Mouse (Mus musculus): ENCODE measurements around the gene Gls. TPM values are rescaled to one million over a fixed set of nuclear protein-coding genes. Genes with fewer than 3 reads are reported as not detected.

Gene Gls
- total RNA-seq, 2 experiments from 2014 or later: 167 to 201 TPM

DNA sequence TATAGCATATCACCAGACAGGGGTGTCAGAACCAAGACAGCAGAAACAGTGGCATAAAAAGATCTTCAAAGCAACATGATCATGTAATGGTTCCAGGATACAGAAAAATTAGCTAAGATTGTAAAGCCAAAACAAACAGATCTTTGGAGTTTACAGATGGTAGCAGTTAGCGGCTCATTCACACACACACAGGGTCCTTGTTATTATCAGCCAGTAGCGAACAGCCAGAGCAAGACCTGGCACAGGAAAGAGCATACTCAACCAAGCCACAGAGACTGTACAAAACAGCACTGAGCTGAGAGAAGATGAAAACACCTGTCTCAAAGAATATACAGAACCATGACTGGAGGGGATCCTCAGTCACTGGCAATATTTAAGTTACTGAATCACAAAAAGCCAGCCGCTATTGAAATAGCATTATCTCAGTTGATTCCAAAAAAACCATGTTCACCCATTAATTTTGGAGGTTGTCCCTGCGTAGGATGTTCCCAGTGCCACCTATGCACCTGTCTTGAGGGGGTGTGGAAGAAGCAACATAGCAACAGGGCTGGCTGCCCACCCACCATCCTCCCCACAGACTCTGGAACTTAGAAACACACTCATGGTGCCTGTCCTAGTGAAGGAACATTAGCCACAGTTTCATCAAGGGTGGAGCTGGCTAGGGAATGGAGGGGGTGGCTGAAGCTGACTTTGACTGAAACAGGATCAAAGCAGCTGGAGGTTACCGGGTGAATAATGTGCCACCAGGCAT is 69.2 kb downstream of the Gls start:
- no peak for ATAC-seq (replicated peaks; ENCODE audit: low FRiP score, low TSS enrichment, poor library complexity, severe bottlenecking)

DNA sequence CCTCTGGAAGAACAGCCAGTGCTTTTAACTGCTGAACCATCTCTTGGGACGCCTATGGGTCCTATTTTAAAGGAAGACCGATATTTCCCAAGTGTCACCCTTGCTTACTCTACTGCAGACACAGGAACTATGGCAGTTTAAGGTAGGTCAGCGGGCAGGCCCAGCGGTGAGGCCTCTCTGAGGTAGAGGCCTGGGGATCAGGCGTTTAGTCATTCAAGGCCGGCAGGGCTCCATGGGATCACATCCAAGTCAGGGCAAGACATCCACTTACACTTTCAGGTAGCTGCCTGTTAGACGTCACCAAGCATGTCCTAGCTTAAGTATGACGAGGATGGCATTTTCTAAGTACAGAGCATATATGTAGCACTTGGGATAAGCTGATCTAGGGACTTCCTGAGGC is 71.9 kb downstream of the Gls start:
- ATAC-seq (replicated peaks; ENCODE audit: low FRiP score, low TSS enrichment, poor library complexity, severe bottlenecking): no peak

DNA sequence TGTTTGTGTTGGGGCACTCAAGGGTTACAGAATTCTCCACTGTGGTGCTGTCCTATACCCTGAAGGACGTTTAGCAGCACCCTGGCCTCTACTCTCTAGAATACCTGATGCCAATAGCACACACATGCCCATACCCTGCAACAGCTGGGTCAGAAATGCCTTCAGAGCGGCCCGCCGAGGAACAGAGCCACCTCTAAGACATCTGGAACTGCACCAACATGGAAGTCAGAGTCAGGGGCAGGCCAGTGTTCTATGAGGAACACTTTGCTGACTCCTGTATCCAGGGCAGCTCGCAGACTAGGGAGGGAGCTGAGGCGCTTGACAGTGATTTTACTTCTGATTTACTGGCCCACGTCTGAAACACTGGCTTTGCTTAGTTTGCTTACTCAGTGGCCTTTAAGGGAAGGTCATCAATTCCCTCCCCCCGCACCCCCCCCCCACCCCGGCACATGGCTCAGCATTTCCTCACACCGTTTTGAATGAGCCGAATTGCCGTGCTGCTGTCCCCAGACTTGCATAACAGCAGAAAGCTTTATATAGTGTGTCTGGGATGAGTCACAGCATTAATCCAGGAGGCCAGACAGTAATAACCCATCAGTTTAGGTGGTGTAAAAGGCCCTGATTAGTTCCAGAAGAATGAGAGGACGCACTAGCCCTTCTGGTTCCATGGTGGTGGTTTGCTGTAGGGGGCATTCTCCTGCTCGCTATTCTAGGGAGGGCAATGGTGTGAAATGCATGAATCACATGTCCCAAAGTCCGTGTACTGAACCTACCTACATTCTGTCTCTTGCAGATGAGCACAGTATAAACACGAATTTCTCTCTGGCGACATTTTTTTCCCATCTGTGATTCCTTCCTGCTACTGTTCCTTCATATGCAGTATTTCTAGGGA is 74.3 kb downstream of the Gls start:
- ATAC-seq (replicated peaks; ENCODE audit: low FRiP score, low TSS enrichment, poor library complexity, severe bottlenecking): no peak

DNA sequence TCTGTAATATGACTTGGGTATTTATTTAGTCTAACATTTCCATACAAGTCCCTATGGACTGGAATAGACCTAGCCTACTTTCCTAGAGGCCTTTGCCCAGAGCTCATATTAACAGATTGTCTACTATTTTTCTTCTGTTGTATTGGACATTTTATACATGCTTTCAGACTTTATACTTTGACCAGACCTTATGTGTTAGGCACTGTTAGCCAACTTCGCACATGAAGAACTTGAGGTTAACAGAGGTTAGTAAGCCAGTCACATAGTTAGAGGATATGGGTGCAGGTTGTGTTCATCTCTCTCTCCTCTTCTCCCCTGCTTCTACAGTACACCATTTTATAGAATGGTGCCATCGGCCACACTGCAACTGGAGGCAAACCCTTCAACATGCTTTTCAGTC is 75.0 kb downstream of the Gls start:
- ATAC-seq (replicated peaks; ENCODE audit: low FRiP score, low TSS enrichment, poor library complexity, severe bottlenecking): no peak

DNA sequence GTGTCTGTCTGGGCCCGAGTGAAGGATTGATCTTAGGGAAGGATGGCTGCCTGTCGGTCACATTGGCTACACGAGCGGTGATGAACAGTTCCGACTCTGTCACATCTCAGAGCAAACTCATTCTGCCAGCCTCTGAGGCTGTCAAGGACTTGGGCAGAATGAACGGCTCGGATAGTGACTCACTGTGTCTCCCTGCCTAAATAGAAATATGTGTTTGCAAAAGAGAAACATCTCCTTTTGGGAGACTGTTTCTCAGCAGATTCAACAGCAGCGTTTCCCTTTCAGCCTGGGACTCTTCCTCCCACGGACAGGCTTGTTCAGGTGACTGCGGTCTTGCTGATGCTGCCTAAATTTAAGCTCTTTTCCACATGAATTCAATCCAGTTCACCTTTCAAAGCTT is 76.7 kb downstream of the Gls start:
- no peak for ATAC-seq (replicated peaks; ENCODE audit: low FRiP score, low TSS enrichment, poor library complexity, severe bottlenecking)

DNA sequence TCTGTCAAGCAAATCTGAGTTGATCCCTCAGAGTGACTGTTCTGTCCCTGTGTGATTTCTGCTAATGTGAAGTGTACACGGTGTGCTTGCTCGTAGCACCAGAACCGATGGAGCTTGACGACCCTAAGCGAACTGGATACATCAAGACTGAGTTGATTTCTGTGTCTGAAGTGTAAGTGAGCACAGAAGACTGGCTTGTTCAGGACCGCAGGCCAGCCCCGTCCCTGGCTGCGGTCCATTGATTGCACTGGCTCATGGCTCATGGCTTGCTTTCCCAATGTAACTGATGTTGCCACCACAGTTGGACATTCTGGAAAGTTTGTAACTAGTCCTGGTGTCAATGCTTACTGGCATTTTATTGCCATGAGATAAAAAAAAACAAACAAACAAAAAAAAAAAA is 78.1 kb downstream of the Gls start:
- ATAC-seq (replicated peaks; ENCODE audit: low FRiP score, low TSS enrichment, poor library complexity, severe bottlenecking): no peak

DNA sequence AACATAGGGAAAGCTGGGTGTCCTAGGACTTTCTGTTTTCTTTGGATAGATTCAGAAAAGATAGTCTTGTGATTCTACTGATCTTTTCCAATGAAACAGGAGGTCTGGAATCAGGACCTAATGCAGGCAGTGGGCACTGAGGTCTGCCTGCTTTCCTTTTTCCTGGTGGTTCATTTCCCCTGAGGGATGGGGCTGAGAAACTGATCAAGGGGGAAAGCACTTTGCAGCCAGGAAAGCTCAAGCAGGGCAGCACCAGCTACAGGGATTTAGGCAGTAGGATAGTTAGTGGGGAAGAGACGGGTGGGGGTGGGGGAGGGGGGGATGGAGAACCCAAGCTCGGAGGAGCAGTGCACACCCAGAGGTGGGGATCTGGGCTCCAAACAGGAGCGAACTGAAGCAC is 80.1 kb downstream of the Gls start:
- ATAC-seq (replicated peaks; ENCODE audit: low FRiP score, low TSS enrichment, poor library complexity, severe bottlenecking): no peak

DNA sequence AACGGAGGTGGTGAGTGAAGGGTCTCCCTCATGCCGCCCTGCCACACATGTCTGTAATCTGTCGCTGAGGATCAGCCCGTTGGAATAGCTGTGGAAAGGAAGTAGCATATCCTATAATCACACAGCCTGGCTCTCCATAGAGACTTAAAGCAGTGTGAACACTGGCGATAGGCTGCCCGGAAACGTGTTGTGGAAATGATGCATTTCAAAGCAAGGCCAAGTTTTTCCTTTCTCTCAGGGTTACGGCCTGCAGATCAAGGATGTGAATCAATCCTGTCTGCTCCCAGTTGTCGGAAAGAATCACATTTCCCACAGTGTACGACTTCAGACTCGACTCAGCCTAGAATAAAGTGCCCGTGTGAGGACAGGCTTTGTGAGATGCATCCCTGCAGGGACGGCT is 80.7 kb downstream of the Gls start:
- no peak for ATAC-seq (replicated peaks; ENCODE audit: low FRiP score, low TSS enrichment, poor library complexity, severe bottlenecking)

DNA sequence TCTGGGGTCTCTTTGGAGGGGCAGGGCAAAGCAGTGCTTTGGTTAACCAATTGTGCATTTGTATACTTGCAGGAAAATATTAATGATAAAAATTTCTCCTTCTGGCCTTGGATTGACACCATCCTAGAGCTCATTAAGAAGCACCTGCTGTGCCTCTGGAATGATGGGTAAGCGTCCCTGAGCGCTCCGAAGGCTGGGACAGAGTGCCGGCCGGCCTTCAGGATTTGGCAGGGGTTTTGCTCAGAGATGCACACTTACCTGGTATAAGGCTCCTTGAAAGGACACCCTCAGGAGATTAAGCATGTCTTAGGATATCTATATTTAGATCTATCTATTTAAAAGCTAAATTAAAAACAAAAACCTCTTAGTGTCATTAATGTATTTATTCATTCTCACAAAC is 81.9 kb downstream of the Gls start:
- ATAC-seq (replicated peaks; ENCODE audit: low FRiP score, low TSS enrichment, poor library complexity, severe bottlenecking): no peak

DNA sequence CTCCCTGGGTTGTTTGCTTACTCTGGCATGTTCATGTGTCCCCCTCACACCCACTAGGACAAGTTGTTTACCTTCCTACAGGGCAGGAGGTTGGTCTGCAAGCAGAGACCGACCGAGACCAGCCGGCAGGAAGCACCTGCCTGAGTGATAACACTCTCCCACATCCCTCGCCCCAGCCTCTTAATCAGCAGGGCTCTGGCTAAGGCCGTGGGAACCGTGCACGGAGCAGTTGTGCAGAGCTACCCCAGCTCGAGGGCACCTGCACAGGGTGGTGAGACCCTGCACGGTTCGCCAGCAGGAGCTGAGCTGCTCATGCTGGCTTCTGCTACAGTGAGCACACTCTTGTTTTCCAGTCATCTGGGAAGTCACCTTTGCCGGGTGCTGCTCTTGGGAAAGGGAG is 82.4 kb downstream of the Gls start:
- ATAC-seq (replicated peaks; ENCODE audit: low FRiP score, low TSS enrichment, poor library complexity, severe bottlenecking): peak; percentile 76

DNA sequence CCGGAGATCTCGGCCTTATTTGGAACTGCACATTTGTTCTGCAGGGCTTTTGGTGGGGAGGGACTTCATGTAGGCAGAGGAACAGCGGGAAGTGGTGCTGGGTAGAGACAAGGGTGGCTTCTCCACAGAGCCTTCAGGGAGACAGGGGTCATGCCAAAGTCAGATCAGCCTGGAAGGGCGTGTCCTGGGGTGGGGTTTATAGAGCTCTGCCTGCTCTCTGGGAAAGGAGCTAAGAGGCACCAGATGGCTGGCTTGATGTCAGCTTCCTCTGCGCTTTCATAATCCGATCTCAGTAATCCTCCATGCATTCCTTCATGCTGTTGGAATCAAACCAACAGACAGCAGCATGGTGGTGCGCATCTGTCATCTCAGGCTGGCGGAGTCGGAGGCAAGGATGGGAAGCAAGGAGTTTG is 83.1 kb downstream of the Gls start:
- peak; percentile 93 for ATAC-seq (replicated peaks; ENCODE audit: low FRiP score, low TSS enrichment, poor library complexity, severe bottlenecking)

DNA sequence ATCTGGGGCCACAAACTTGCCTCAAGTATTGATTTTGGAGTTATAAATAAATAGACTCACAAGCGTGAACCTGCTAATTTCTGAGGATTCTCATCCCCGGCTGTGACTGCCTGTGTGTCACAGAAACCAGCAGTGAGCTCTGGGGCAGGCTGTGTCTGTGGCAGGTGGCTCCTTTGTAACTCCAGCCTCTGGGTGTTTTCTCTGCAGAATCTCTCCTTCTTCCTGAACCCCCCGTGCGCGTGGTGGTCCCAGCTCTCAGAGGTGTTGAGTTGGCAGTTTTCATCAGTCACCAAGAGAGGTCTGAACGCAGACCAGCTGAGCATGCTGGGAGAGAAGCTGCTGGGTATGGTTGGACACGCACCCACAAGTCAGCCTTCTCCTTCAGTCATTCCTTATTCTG is 84.3 kb downstream of the Gls start:
- ATAC-seq (replicated peaks; ENCODE audit: low FRiP score, low TSS enrichment, poor library complexity, severe bottlenecking): no peak

DNA sequence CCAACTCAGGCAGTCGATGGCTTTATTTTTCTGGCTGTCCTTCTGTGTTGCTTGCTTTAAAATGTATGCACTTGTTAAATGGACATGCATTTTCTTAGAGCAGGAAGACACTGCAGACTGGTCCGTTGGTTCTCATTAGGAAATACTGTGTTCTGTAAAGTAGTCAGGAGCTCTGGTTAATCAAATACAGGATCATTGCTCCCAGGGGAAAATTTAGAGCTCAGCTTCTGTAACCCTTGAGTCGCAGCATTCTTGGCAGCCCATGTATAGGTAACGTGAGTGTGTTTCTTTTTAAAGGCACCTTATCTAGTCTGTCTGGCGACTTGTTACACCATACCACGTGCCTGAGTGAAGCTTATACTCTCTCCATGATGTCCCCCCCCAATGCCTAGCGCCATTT is 84.9 kb downstream of the Gls start:
- no peak for ATAC-seq (replicated peaks; ENCODE audit: low FRiP score, low TSS enrichment, poor library complexity, severe bottlenecking)

DNA sequence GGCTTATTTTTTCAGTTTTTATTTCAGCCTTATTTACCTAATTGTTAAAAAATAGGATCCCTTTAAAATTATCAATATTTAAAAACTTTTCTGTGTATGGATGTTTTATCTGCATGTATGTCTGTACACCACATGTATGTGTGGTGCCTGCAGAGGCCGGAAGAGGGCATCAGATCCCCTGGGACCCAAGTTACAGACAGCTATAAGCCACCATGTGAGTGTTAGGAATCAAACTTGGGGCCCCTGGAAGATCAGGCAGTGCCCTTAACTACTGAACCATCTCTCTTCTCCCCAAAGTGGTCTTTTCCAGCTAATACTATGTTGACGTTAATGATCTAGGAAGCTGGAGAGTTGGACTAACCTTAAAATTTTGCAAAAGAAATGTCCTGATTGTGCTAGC is 85.6 kb downstream of the Gls start:
- ATAC-seq (replicated peaks; ENCODE audit: low FRiP score, low TSS enrichment, poor library complexity, severe bottlenecking): no peak

DNA sequence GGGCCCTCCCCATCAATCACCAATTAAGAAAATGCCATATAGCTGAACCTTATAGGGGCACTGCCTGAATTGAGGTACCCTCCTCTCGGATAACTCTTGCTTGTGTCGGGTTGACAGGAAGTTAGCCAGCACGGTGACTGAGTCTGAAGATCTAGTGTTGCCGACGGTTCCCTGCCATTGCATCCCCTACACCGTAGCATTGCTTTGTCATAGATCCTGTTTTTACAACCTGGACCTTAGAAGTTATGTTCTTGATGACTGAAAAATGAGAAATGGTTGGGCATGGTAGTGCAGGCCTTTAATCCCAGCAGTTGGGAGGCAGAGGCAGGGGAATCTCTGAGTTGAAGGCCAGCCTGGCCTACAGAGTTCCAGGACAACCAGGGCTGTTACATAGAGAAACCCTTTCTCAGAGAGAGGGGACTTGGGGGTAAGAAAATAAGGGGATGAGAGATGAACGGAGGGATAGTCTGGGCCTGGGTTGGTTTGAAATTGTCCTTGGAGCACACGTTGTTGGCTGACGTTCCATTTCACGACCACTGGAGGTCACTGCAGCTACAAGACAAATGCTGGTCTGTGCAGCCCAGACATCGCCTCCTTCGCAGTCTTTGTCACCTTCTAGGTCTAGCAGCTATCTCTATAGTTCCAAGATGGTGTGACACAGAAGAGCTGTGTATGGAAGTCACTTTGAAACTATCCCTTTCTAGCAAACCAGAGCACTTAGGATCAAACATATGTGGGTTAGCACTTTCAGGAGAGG is 86.6 kb downstream of the Gls start:
- peak; percentile 54 for ATAC-seq (replicated peaks; ENCODE audit: low FRiP score, low TSS enrichment, poor library complexity, severe bottlenecking)

DNA sequence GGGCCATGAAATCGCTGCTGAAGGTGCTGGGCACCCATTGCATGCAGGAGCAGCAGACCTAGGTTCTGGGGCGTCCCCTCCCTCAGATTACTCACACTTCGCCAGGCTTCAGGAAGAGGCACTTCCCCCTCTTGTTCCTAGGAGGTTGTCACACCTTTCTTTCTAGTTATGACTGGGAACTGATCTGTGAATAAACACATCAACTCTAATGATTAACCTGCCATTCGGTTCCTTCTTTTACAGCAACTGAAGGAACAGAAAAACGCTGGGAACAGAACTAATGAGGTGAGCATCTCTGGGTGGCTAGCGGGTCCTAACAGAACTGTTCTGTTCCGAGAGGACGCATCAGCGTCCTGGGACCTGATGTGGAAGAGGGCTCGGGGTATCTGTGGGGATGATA is 88.1 kb downstream of the Gls start:
- ATAC-seq (replicated peaks; ENCODE audit: low FRiP score, low TSS enrichment, poor library complexity, severe bottlenecking): no peak

DNA sequence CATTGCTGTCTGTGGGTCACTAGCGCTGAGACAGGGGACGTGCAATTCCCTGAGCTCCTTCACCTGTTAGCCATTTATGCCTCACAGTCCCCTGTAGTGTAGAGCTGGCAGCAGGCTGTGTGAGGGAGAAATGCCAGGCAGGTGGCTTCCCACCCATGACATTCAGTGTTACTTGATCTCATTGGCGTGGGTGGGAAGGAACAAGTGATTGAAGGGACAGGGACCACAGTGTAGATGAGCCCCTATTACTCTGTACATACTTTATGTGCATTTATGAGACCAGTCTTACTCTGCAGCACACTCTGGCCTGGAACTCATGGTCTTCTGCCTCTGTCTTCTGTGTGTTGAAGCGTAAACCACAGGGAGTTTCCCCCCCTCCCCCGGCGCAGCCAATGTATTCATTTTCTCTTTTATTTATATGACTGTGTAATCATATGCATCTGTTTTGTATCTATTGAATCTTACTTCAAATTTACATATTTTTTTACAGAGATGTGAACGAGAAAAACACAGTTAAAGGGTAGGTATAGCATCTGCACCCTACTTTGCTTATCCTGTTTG is 89.4 kb downstream of the Gls start:
- no peak for ATAC-seq (replicated peaks; ENCODE audit: low FRiP score, low TSS enrichment, poor library complexity, severe bottlenecking)

DNA sequence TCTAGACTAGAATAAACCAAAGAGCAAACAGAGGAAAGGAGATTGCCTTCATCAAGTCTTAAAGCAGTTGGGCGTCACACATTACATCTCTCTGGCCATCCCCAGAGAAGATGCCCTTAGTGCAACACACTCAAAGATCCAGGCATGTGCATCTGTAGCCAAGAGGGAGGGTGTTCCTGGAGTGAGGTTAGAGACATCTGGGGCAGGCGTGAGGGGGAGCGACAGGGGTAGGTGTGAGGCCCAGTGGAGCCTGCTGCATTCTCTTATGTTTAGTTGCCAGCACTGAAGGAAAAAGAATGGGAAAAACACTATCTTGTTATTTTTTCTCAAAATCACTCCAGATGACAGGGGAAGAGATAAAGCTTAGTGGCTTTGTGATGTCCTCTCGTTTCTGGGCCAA is 89.8 kb downstream of the Gls start:
- ATAC-seq (replicated peaks; ENCODE audit: low FRiP score, low TSS enrichment, poor library complexity, severe bottlenecking): no peak

DNA sequence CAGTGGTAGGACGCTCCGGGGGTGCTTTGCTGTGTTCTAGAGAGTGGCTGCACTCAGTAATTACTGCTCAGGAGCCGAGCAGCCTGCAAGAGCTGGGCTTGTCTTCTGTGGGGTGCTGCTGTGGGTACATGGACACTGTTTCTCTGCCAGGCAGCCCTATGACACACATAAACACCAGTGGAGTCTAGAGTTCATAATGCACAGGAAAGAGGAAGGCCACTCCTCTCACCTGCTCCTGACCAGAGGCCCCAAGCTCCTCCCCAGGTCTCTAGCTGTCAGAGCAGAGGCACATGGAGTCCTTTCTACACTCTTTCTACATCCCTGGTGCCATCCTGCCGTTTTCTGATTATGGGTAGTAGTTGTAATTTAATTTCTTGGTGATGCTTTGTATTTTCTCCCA is 90.9 kb downstream of the Gls start:
- ATAC-seq (replicated peaks; ENCODE audit: low FRiP score, low TSS enrichment, poor library complexity, severe bottlenecking): no peak

DNA sequence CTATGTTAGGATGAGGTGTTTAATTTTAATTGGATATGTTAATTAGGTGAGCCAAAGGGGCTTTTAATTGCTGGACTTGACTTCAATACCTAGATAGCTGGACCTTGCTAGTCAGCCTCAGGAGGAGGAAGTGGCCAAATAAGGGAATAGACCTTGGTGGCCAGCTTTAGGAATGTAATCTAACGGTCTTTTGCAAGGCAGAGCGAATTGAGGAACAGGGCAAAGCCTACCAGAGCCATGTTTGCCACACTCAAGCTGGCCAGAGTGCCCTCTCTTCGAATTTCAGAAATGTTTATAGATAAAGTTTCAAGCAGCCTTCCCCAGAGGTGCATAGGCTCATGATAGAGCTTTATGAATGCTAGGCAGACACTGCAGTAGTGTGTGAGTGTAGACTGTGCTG is 91.5 kb downstream of the Gls start:
- no peak for ATAC-seq (replicated peaks; ENCODE audit: low FRiP score, low TSS enrichment, poor library complexity, severe bottlenecking)
